Mouse (Mus musculus): ENCODE results near the gene Gpatch2.

Gene Gpatch2

GRCm38 (mm10) chr1:187362536-187362935, 147.2 kb downstream of the Gpatch2 start:
- in situ Hi-C loops (cut with MboI; ENCODE audit: low sequenced_read_pairs), result no loop called here

- in situ Hi-C loops (cut with MboI; ENCODE audit: low sequenced_read_pairs), result no loop called here
Observed at GRCm38 (mm10) chr1:187365424-187365823, 150.1 kb downstream of the Gpatch2 start.

GRCm38 (mm10) chr1:187366806-187367205, 151.5 kb downstream of the Gpatch2 start:
- in situ Hi-C loops (cut with MboI; ENCODE audit: low sequenced_read_pairs), result no loop called here

- in situ Hi-C loops (cut with MboI; ENCODE audit: low sequenced_read_pairs), result no loop called here
Observed at GRCm38 (mm10) chr1:187369049-187369448, 153.7 kb downstream of the Gpatch2 start.

GRCm38 (mm10) chr1:187373506-187373905, 158.2 kb downstream of the Gpatch2 start:
- in situ Hi-C loops (cut with MboI; ENCODE audit: low sequenced_read_pairs), result no loop called here

GRCm38 (mm10) chr1:187374418-187374817, 159.1 kb downstream of the Gpatch2 start:
- in situ Hi-C loops (cut with MboI; ENCODE audit: low sequenced_read_pairs), result no loop called here

GRCm38 (mm10) chr1:187376946-187377671, 161.8 kb downstream of the Gpatch2 start:
- in situ Hi-C loops (cut with MboI; ENCODE audit: low sequenced_read_pairs), result no loop called here

GRCm38 (mm10) chr1:187377865-187378524, 162.7 kb downstream of the Gpatch2 start:
- in situ Hi-C loops (cut with MboI; ENCODE audit: low sequenced_read_pairs), result no loop called here

GRCm38 (mm10) chr1:187389476-187389875, 174.2 kb downstream of the Gpatch2 start:
- in situ Hi-C loops (cut with MboI; ENCODE audit: low sequenced_read_pairs), result no loop called here

- in situ Hi-C loops (cut with MboI; ENCODE audit: low sequenced_read_pairs), result no loop called here
Observed at GRCm38 (mm10) chr1:187400834-187401233, 185.5 kb downstream of the Gpatch2 start.
